Mouse (Mus musculus): Measurements from ENCODE around the gene Odc1. TPM values are rescaled to one million over a fixed set of nuclear protein-coding genes. Genes with fewer than 3 reads are reported as not detected.

Odc1 gene
- polyA plus RNA-seq, 1 experiment from 2014 or later = 240 TPM

GRCm38 (mm10) chr12:17595166-17595565, 50.6 kb downstream of the Odc1 start:
- Histone ChIP-seq H3K4me1 (no peaks in the 10 kb centered on the region), H3K36me3 (no peaks in the 10 kb centered on the region), H3K9ac (no peak overlapping the region), H3K9me3 (replicated peaks) (no peaks in the 10 kb centered on the region), H3K4me2 (replicated peaks) (no peak overlapping the region), H3K27me3 (no peaks in the 10 kb centered on the region), H3K27ac (no peak overlapping the region), H3K4me3 (no peak overlapping the region)
- no peak for ATAC-seq (ENCODE audit: low FRiP score)
- WGBS = 100% methylated on average over 1 of the region's 1 CpGs

Other genes with a start within 250 kb of the Odc1 start
- 0.60 and 0.85 TPM in 2 replicates for gene Atp6v1c2, start 215.4 kb upstream of the Odc1 start, polyA plus RNA-seq (2016; fragmentation: Nextera tagmentation; extraction: Ambion mirVana)
- 28.1 and 30.0 TPM in 2 replicates for gene Nol10, start 196.3 kb upstream of the Odc1 start, polyA plus RNA-seq (2016; fragmentation: Nextera tagmentation; extraction: Ambion mirVana)
- 42.8 and 48.9 TPM in 2 replicates for gene Hpcal1, start 146.1 kb downstream of the Odc1 start, polyA plus RNA-seq (2016; fragmentation: Nextera tagmentation; extraction: Ambion mirVana)